Mouse (Mus musculus) brain, embryonic 14.5 days (tissue): ENCODE measurements around the gene Rnf141.

Experiments used
- CTCF ChIP-seq: fragments of 200-500 bp; IDR thresholded peaks from 2 replicates; pipeline ENCODE4 v1.5.1; 2012; ENCODE audit warnings: inconsistent platforms, mild to moderate bottlenecking, moderate library complexity, borderline replicate concordance; ENCODE audit not compliant: insufficient read depth, insufficient read length; ENCODE audit errors: extremely low read depth
- POLR2A ChIP-seq: fragments of 200-500 bp; IDR thresholded peaks from 2 replicates; pipeline ENCODE4 v1.6.1; 2012; ENCODE audit warnings: mild to moderate bottlenecking, inconsistent platforms, borderline replicate concordance; ENCODE audit not compliant: poor library complexity, insufficient read depth, insufficient read length, severe bottlenecking; ENCODE audit errors: extremely low read depth

- TF ChIP-seq CTCF, result no peak
- no peak for TF ChIP-seq POLR2A
These were observed 9.4 kb upstream of the Rnf141 start for GRCm38 (mm10) chr7:110853611-110854010.
